Mouse (Mus musculus): ENCODE measurements around the gene Kcnq1.

DNA sequence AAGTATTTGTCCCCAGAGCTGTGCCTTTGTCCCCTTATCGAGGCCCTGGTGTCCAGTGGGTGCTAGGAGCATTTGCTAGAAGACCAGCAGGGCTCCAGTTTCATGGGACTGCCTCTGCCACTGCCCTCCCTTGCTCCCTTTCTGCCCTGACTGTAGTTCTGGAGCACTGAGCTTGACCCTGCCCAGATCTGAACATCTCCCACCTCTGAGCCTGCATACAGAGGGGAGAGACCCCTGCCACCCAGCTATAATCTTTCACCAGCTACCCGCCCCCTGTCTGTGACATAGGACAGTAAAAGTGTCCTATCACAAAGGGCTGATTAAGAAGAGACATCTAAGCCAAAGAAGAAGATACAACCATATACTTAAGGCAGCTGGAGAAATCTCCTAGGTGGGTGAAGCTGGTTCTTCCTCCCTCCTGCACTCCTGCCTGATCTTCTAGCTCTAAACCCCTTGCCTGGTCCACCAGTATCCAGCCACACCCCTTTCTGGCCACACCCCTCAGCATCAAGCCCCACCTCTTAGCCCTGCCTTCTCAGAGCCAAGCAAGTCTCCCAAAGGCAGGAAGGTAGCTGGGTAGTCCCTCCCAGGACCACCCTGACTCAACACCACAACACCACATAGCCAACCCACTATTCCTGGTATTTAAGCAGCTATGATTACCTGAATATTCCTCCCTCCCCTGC, 322.8 kb downstream of the Kcnq1 start:
- no peak for TF ChIP-seq HCFC1 (IDR thresholded peaks at IDR 0.05; ENCODE audit: low read depth, low read length)
- TF ChIP-seq POLR2A (IDR thresholded peaks at IDR 0.05; ENCODE audit: control insufficient read depth in 1 of 2, insufficient read depth in 1 of 2, low read depth in 1 of 2, low read length in 2 of 2, poor library complexity in 1 of 2) = no peak
- TF ChIP-seq CHD1 (IDR thresholded peaks at IDR 0.05; ENCODE audit: low read depth, low read length) = no peak
- TF ChIP-seq MXI1 (IDR thresholded peaks at IDR 0.05; ENCODE audit: low read depth, low read length) = no peak
- TF ChIP-seq EP300 (IDR thresholded peaks at IDR 0.05; ENCODE audit: low read depth in 1 of 2, low read length in 2 of 2) = no peak
- TF ChIP-seq TAL1 (IDR thresholded peaks at IDR 0.05; ENCODE audit: low read length) = no peak
- TF ChIP-seq CTCF (IDR thresholded peaks at IDR 0.05 in 2 of 3, conservative IDR thresholded peaks at IDR 0.05 in 1 of 3; ENCODE audit: control insufficient read depth in 1 of 3, insufficient read depth in 1 of 3, low read depth in 2 of 3, low read length in 3 of 3, poor library complexity in 1 of 3, severe bottlenecking in 1 of 3) = no peak
- no peak for TF ChIP-seq POLR2AphosphoS2 (IDR thresholded peaks at IDR 0.05; ENCODE audit: low read length)
- no peak for TF ChIP-seq SIN3A (IDR thresholded peaks at IDR 0.05; ENCODE audit: low read length)
- no peak for TF ChIP-seq POLR2AphosphoS5 (IDR thresholded peaks at IDR 0.05; ENCODE audit: borderline replicate concordance, low read depth, low read length)
- TF ChIP-seq MYB (IDR thresholded peaks at IDR 0.05; ENCODE audit: low read depth, low read length) = no peak
- no peak for TF ChIP-seq NELFE (IDR thresholded peaks at IDR 0.05; ENCODE audit: low read depth, low read length)
- no peak for TF ChIP-seq MAX (IDR thresholded peaks at IDR 0.05; ENCODE audit: low read length)
- no peak for TF ChIP-seq TCF12 (IDR thresholded peaks at IDR 0.05; ENCODE audit: low read depth, low read length)

Measured in MEL (cell line).